Mouse (Mus musculus): ENCODE results near the gene St3gal3. TPM values are rescaled to one million over a fixed set of nuclear protein-coding genes. Genes with fewer than 3 reads are reported as not detected.

The St3gal3 gene
- total and polyA plus RNA-seq, 3 experiments, result 16.4 to 23.3 TPM; not detected in 1

GRCm38 (mm10) chr4:117936964-117937363 is 197.8 kb downstream of the St3gal3 start:
- peak; percentile 4 for TF ChIP-seq RAD21 (IDR thresholded peaks at IDR 0.05; ENCODE audit: low read depth, low read length)
- TF ChIP-seq NRF1 (IDR thresholded peaks at IDR 0.05; ENCODE audit: insufficient read depth, low read depth, low read length, poor library complexity, severe bottlenecking), result no peak
- Histone ChIP-seq H3K79me2 (ENCODE audit: control insufficient read depth, insufficient read depth, low read length, poor library complexity) (no peaks in the 10 kb centered on the region), H3K9ac (ENCODE audit: control insufficient read depth, low read depth, low read length, poor library complexity, severe bottlenecking) (no peak overlapping the region), H3K36me3 (ENCODE audit: control insufficient read depth in 1 of 2, insufficient read depth in 2 of 2, low read length in 2 of 2) (no peaks in the 10 kb centered on the region), H3K27ac (ENCODE audit: control insufficient read depth, low read depth, low read length) (no peak overlapping the region), H3K4me1 (ENCODE audit: control insufficient read depth in 1 of 2, insufficient read depth in 2 of 2, low read length in 2 of 2) (no peaks in the 10 kb centered on the region), H3K4me3 (ENCODE audit: control insufficient read depth in 1 of 2, insufficient read depth in 1 of 2, low read depth in 2 of 2, low read length in 2 of 2) (no peak overlapping the region), H3K27me3 (ENCODE audit: control insufficient read depth in 1 of 2, insufficient read depth in 2 of 2, low read length in 2 of 2) (no peaks in the 10 kb centered on the region), H3K9me3 (replicated peaks; ENCODE audit: insufficient read depth, low read length) (no peaks in the 10 kb centered on the region)
- DNase-seq (ENCODE audit: low read depth, low spot score), result no peak

DNA sequence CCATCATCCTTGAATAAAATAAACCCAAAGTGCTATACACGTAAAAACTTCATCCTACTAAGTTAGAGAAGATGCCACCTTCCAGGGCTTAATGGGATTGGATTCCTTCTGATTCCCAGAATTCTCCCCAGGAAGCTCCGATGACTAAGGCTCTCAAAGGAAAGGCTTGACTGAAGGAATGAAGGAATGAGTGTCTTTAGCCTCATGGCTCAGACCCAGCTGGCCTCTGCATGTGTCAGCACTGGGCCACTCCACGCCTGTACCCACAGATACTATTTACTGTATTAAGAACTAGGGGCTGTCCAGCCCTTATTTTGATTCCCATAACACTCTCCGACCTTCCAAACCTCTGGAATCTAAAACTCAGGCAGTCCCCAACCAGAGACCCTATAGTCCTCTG is 200.6 kb downstream of the St3gal3 start:
- Histone ChIP-seq H3K79me2 (ENCODE audit: control insufficient read depth, insufficient read depth, low read length, poor library complexity) (no peaks in the 10 kb centered on the region), H3K27ac (ENCODE audit: control insufficient read depth, low read depth, low read length) (no peak overlapping the region), H3K9me3 (replicated peaks; ENCODE audit: insufficient read depth, low read length) (no peaks in the 10 kb centered on the region), H3K4me1 (ENCODE audit: control insufficient read depth in 1 of 2, insufficient read depth in 2 of 2, low read length in 2 of 2) (peaks cover 0 to 3% of the 10 kb centered on the region in 2 experiments; a peak in 2 of 4 replicates), H3K36me3 (ENCODE audit: control insufficient read depth in 1 of 2, insufficient read depth in 2 of 2, low read length in 2 of 2) (peaks cover 0 to 2% of the 10 kb centered on the region in 2 experiments; a peak in 1 of 4 replicates), H3K4me3 (ENCODE audit: control insufficient read depth in 1 of 2, insufficient read depth in 1 of 2, low read depth in 2 of 2, low read length in 2 of 2) (no peak overlapping the region), H3K9ac (ENCODE audit: control insufficient read depth, low read depth, low read length, poor library complexity, severe bottlenecking) (no peak overlapping the region), H3K27me3 (ENCODE audit: control insufficient read depth in 1 of 2, insufficient read depth in 2 of 2, low read length in 2 of 2) (no peaks in the 10 kb centered on the region)
- TF ChIP-seq HCFC1 (IDR thresholded peaks at IDR 0.05; ENCODE audit: low read depth, low read length), result no peak
- no peak for TF ChIP-seq GABPA (IDR thresholded peaks at IDR 0.05; ENCODE audit: low read depth, low read length)
- no peak for TF ChIP-seq ELF1 (IDR thresholded peaks at IDR 0.05; ENCODE audit: low read depth, low read length)
- no peak for TF ChIP-seq RAD21 (IDR thresholded peaks at IDR 0.05; ENCODE audit: low read depth, low read length)
- TF ChIP-seq BHLHE40 (IDR thresholded peaks at IDR 0.05; ENCODE audit: borderline replicate concordance, low read depth, low read length), result no peak
- TF ChIP-seq NRF1 (IDR thresholded peaks at IDR 0.05; ENCODE audit: insufficient read depth, low read depth, low read length, poor library complexity, severe bottlenecking), result no peak
- TF ChIP-seq ZC3H11A (IDR thresholded peaks at IDR 0.05; ENCODE audit: low read depth, low read length), result no peak
- no peak for DNase-seq (ENCODE audit: low read depth, low spot score)

DNA sequence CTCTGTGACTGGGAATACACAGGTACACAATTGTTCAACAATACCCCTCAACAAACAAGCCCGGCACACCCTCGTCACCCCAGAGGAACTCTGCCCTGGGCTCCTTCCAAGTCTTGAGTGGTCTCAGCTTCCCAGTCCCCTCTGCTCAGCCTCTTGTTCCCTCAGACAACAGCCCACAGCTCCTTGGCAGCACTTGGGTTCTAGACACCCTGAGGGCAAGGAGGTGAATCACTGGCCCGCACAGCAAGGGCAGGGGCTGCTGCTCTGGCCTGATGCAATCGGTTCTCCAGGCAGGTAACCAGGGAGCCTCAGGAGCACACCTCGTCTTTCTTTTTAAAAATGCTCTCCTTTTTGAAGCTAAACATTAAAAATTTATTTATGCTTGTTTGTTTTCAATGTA is 201.5 kb downstream of the St3gal3 start:
- Histone ChIP-seq H3K36me3 (ENCODE audit: control insufficient read depth in 1 of 2, insufficient read depth in 2 of 2, low read length in 2 of 2) (peaks cover 0 to 7% of the 10 kb centered on the region in 2 experiments; a peak in 1 of 4 replicates), H3K79me2 (ENCODE audit: control insufficient read depth, insufficient read depth, low read length, poor library complexity) (no peaks in the 10 kb centered on the region), H3K4me3 (ENCODE audit: control insufficient read depth in 1 of 2, insufficient read depth in 1 of 2, low read depth in 2 of 2, low read length in 2 of 2) (no peak overlapping the region), H3K4me1 (ENCODE audit: control insufficient read depth in 1 of 2, insufficient read depth in 2 of 2, low read length in 2 of 2) (peaks cover 0 to 9% of the 10 kb centered on the region in 2 experiments; a peak in 2 of 4 replicates), H3K9me3 (replicated peaks; ENCODE audit: insufficient read depth, low read length) (no peaks in the 10 kb centered on the region), H3K27me3 (ENCODE audit: control insufficient read depth in 1 of 2, insufficient read depth in 2 of 2, low read length in 2 of 2) (no peaks in the 10 kb centered on the region), H3K27ac (ENCODE audit: control insufficient read depth, low read depth, low read length) (no peak overlapping the region), H3K9ac (ENCODE audit: control insufficient read depth, low read depth, low read length, poor library complexity, severe bottlenecking) (no peak overlapping the region)
- TF ChIP-seq JUND (IDR thresholded peaks at IDR 0.05; ENCODE audit: low read depth, low read length), result no peak
- no peak for TF ChIP-seq ZC3H11A (IDR thresholded peaks at IDR 0.05; ENCODE audit: low read depth, low read length)
- TF ChIP-seq POLR2AphosphoS2 (IDR thresholded peaks at IDR 0.05; ENCODE audit: low read length), result no peak
- TF ChIP-seq GATA1 (IDR thresholded peaks at IDR 0.05; ENCODE audit: low read depth, low read length), result no peak
- TF ChIP-seq POLR2A (IDR thresholded peaks at IDR 0.05; ENCODE audit: control insufficient read depth in 1 of 2, insufficient read depth in 1 of 2, low read depth in 1 of 2, low read length in 2 of 2, poor library complexity in 1 of 2), result no peak
- TF ChIP-seq CHD1 (IDR thresholded peaks at IDR 0.05; ENCODE audit: low read depth, low read length), result no peak
- no peak for DNase-seq (ENCODE audit: low read depth, low spot score)
